Mouse (Mus musculus) lung, embryonic 15.5 days (tissue): Measurements from ENCODE around the gene Creb3l1. TPM values are rescaled to one million over a fixed set of nuclear protein-coding genes. Genes with fewer than 3 reads are reported as not detected.
A peak's percentile ranks its signal among the peaks of the same experiment; 100 is the strongest.

Experiments used
- ATAC-seq: fragments of 200-750 bp; cut with Nextera tagmentation; 2 replicates; pipeline ENCODE4 v1.8.0; 2017; ENCODE audit warnings: moderate number of reproducible peaks, borderline replicate concordance; ENCODE audit not compliant: low FRiP score, low TSS enrichment; ENCODE audit errors: extremely low read depth
- H3K27ac ChIP-seq: fragments of 300-500 bp; sonication (generic); 2 replicates; pipeline ENCODE4 v1.5.1; 2015; ENCODE audit warnings: moderate library complexity, mild to moderate bottlenecking, inconsistent platforms
- H3K27me3 ChIP-seq: fragments of 300-500 bp; sonication (generic); 2 replicates; pipeline ENCODE4 v1.6.1; 2015; ENCODE audit warnings: inconsistent platforms
- H3K36me3 ChIP-seq: fragments of 300-500 bp; sonication (generic); 2 replicates; pipeline ENCODE4 v1.6.1; 2015; ENCODE audit warnings: inconsistent platforms
- H3K4me1 ChIP-seq: fragments of 300-500 bp; sonication (generic); 2 replicates; pipeline ENCODE4 v1.6.1; 2015; ENCODE audit warnings: inconsistent platforms
- H3K4me2 ChIP-seq: fragments of 300-500 bp; sonication (generic); 2 replicates; pipeline ENCODE4 v1.6.1; 2015; ENCODE audit warnings: inconsistent platforms, mild to moderate bottlenecking, moderate library complexity
- H3K4me3 ChIP-seq: fragments of 300-500 bp; sonication (generic); 2 replicates; pipeline ENCODE4 v1.5.1; 2015; ENCODE audit warnings: mild to moderate bottlenecking, inconsistent platforms
- H3K9ac ChIP-seq: fragments of 300-500 bp; sonication (generic); 2 replicates; pipeline ENCODE4 v1.6.1; 2015; ENCODE audit warnings: inconsistent platforms
- H3K9me3 ChIP-seq: fragments of 300-500 bp; sonication (generic); 2 replicates; pipeline ENCODE4 v1.6.1; 2016; ENCODE audit warnings: inconsistent platforms
- WGBS: fragments of 180-500 bp; shearing (Covaris S2); methylation state at CpG from one replicate; pipeline ENCODE4 v1.1.7; 2015; 5-methylcytosine and 5-hydroxymethylcytosine counted together
- polyA plus RNA-seq: library from polyadenylated mRNA; unstranded; fragments of >200 nt; fragmentation: Nextera tagmentation; extraction: Ambion mirVana; gene quantifications from 2 replicates; pipeline ENCODE4 v1.2.1, GENCODE M21; 2015

Creb3l1 gene
- polyA plus RNA-seq, 1 experiment from 2014 or later: 11.5 TPM

DNA sequence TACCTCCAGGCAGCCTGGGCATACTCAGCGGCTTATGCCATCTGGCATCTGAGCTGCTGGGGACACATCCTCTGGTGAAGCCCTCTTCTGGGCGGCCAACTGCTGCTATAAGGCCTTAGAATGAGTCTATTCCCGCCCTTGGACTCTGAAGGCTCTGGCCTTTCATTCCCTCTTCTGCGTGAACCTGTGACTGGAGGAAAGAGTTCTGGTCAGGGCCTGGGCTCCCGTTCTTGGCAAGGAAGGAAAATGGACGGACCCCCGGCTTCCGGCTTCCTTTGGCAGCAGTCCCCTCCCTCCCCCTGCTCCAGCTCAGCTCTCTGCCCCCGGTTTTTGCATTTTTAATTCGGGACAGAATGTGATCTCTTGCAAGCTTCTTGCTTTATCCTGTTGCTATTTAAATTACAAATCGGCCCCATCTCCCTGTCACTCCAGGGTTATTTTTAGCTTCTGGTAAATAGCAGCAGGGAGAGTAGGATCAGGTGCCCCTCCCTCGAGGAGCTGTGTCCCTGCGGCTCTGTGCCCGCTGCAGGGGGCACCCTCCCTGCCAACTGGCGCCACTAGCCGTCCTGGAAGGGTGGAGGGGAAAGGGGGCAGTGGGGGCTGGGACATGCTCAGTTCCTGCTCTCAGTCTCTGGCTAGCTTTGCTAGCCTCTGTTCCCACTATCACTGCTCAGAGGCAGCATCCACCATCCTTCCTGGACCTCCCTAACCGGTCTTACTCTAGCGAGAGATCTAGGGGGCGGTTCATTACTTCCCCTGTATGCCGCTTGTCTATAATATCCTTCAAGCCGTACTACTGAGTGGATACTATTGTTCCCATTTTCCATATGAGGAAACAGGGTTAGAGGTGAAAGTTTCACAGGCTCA is 52.8 kb downstream of the Creb3l1 start:
- peaks cover 37% of the 10 kb centered on the region for H3K4me1 ChIP-seq
- 19% methylated on average over 20 of the region's 21 CpGs for WGBS
- no peaks in the 10 kb centered on the region for H3K9me3 ChIP-seq
- H3K27me3 ChIP-seq: peaks cover 27% of the 10 kb centered on the region
- peak overlapping the region; percentile 45 for H3K4me2 ChIP-seq
- peak; percentile 41 for ATAC-seq
- H3K4me3 ChIP-seq: no peak overlapping the region
- peak overlapping the region; percentile 5; the same call in 1 of the 2 replicates for H3K9ac ChIP-seq
- no peaks in the 10 kb centered on the region for H3K36me3 ChIP-seq
- peak overlapping the region; percentile 91 for H3K27ac ChIP-seq

DNA sequence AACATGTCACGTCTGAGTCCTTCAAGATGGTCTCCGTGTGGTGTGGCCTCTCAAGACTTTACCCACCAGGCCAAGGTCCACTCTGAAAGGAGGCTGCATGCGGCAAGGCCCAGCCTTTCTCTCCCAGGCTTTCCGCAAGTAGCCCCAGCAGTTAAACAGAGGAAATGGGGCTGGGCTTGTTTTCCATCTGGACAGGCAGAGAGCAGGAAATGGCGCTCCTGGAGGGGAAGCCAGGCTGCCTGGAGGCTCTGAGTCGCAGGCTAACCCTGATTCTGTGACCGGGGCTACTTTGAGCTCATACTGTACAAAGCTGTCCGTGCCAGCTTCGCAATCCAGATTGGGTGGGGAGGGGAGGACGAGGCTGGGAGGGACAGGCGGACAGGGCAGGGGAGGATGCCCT is 56.3 kb downstream of the Creb3l1 start:
- no peak for ATAC-seq
- Histone ChIP-seq H3K27ac (peak overlapping the region; percentile 78), H3K27me3 (no peaks in the 10 kb centered on the region), H3K4me1 (peaks cover 40% of the 10 kb centered on the region), H3K9me3 (no peaks in the 10 kb centered on the region), H3K36me3 (no peaks in the 10 kb centered on the region), H3K4me2 (no peak overlapping the region), H3K4me3 (no peak overlapping the region), H3K9ac (no peak overlapping the region)
- WGBS: 47% methylated on average over 11 of the region's 11 CpGs

DNA sequence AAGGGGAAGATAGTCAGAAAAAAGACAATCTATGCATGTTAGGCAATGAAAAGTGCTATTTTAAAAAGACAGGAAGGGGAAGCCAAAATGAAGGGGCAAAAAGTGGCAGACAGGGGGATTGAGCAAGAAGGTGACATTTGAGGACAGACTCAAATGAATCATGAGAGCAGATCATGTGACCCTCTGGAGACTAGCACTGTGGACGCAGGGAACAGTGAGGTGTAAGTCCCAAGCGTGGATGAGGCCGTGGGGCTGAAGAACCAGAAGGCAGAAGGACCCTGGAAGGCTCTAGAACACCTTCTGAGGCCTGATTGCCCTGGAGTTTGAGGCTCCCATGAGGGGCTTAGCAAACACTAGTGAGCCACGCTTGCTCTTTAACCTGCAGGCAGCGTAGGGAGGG is 57.9 kb downstream of the Creb3l1 start:
- H3K4me1 ChIP-seq: peaks cover 42% of the 10 kb centered on the region
- H3K4me3 ChIP-seq: no peak overlapping the region
- no peak overlapping the region; the same call in 1 of the 2 replicates for H3K27ac ChIP-seq
- H3K9me3 ChIP-seq: no peaks in the 10 kb centered on the region
- no peaks in the 10 kb centered on the region for H3K27me3 ChIP-seq
- ATAC-seq: no peak
- no peaks in the 10 kb centered on the region for H3K36me3 ChIP-seq
- no peak overlapping the region for H3K4me2 ChIP-seq
- WGBS: 78% methylated on average over 5 of the region's 5 CpGs
- no peak overlapping the region for H3K9ac ChIP-seq

DNA sequence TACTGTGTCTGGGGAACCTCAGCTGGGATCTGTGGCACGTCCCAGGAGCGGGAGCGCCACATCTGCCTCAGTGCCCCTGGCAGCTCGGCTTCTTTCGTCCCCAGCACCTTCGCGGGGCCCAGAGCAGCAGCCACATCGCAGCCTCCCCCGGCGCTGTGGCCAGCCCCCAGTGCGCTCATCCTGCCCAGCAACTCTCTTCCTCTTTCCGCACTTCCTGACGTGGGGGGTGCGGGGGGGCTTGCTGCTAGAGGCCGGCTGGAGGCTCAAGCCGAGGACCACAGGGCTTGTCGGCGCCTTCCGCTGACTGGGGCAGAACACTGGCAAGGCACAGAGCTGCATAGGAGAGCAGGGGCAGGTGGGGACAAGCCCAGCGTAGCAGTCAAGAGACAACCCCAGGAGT is 58.9 kb downstream of the Creb3l1 start:
- peak overlapping the region; percentile 56 for H3K27ac ChIP-seq
- no peaks in the 10 kb centered on the region for H3K36me3 ChIP-seq
- peak overlapping the region; percentile 91 for H3K4me2 ChIP-seq
- H3K9ac ChIP-seq: peak overlapping the region; percentile 33
- peak overlapping the region; percentile 94 for H3K4me3 ChIP-seq
- 6% methylated on average over 19 of the region's 20 CpGs for WGBS
- peaks cover 35% of the 10 kb centered on the region for H3K4me1 ChIP-seq
- no peak for ATAC-seq
- H3K27me3 ChIP-seq: no peaks in the 10 kb centered on the region
- H3K9me3 ChIP-seq: no peaks in the 10 kb centered on the region

DNA sequence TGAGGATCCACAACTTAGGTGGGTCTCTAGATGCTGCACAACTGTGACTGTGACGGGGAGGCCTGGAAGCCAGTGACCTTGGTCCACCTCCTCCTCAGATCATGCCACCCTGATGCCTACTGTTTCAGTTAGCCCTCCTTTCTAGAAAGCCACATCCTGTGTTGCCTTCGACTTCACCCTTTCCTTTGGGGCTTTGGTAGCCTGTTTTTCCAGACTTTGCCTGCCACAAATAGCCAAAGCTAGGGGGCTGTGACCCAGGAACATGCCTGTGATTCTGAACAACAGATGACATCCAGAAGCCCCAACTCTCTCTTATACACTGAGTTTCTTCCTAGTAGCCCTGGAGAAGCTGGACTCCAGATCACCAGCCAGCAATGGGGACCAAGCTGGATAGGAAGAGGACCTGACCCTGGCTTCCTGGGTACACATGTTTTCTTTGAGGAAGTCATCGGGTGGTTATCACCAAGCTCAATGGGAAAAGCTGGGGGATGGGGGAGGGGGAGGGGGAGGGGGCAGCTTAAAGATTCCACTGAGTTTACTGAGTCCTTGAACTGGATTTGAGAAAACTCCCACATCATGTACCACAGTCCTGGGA is 59.6 kb downstream of the Creb3l1 start:
- Histone ChIP-seq H3K27ac (peak overlapping the region; percentile 56), H3K4me1 (peaks cover 42% of the 10 kb centered on the region), H3K9ac (no peak overlapping the region), H3K27me3 (no peaks in the 10 kb centered on the region), H3K9me3 (no peaks in the 10 kb centered on the region), H3K4me3 (peak overlapping the region; percentile 94), H3K4me2 (peak overlapping the region; percentile 91), H3K36me3 (0 out of 2 replicates have a peak, but pooled peaks cover 4% of the 10 kb centered on the region)
- ATAC-seq: no peak
- 62% methylated on average over 3 of the region's 3 CpGs for WGBS

DNA sequence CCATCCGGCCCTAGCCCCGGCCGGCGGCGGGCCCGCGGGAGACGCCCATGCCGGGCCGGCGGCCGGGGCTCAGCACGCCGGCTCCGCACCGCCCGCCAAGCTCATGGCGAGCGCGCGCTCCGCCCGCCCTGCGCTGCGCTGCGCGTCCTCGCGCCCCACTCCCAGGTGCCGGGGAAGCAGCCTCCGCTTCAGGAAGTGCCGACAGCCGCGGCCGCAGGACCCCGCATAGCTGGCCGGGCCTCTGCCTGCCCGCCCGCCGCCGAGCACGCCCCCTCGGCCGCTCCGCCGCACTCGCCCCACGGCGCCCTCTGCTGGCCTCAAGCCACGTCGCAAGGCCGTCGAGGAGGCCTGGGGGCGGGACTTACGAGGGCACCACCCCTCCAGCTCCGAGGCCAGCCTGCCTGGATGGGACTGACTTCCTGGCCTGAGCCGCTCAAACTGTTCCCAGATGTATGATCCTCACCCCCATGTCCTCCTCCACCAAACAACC is 60.8 kb downstream of the Creb3l1 start:
- Histone ChIP-seq H3K4me1 (peaks cover 53% of the 10 kb centered on the region), H3K36me3 (0 out of 2 replicates have a peak, but pooled peaks cover 4% of the 10 kb centered on the region), H3K4me3 (peak overlapping the region; percentile 94), H3K9me3 (no peaks in the 10 kb centered on the region), H3K9ac (peak overlapping the region; percentile 85), H3K27me3 (no peaks in the 10 kb centered on the region), H3K4me2 (peak overlapping the region; percentile 91), H3K27ac (peak overlapping the region; percentile 87)
- WGBS: 0% methylated on average over 33 of the region's 57 CpGs
- peak; percentile 95 for ATAC-seq

DNA sequence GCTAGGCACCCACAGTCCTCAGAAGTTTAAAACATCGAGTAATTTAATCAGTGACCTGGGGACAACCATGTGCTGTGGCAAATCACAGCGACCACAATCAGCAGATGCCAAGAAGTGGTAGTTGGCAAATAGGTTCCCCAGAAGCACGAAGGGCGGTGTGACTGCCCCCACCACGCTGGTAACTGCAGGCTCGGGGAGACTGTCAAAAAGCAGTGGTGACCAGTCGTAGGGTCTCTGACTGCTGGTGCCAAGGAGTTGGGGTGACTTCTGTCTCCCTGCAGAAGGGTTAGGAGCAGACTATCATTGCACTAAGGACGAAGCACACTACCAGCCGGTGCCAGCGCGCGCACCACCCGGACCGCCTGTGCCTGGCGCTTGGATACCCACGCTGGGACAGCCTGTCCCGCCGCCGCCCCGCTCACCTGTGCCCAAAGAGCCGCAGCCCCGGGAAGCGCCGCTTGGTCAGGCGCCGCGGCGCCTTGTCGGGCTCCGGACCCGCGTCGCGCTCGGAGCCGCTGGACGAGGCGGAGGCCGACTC is 61.4 kb downstream of the Creb3l1 start:
- Histone ChIP-seq H3K27ac (peak overlapping the region; percentile 87), H3K9ac (peak overlapping the region; percentile 85), H3K4me2 (peak overlapping the region; percentile 91), H3K4me1 (peaks cover 57% of the 10 kb centered on the region), H3K36me3 (0 out of 2 replicates have a peak, but pooled peaks cover 4% of the 10 kb centered on the region), H3K4me3 (peak overlapping the region; percentile 94), H3K27me3 (no peaks in the 10 kb centered on the region), H3K9me3 (no peaks in the 10 kb centered on the region)
- WGBS: under 1% methylated on average over 39 of the region's 39 CpGs
- ATAC-seq: no peak; the same call in 1 of the 2 replicates

DNA sequence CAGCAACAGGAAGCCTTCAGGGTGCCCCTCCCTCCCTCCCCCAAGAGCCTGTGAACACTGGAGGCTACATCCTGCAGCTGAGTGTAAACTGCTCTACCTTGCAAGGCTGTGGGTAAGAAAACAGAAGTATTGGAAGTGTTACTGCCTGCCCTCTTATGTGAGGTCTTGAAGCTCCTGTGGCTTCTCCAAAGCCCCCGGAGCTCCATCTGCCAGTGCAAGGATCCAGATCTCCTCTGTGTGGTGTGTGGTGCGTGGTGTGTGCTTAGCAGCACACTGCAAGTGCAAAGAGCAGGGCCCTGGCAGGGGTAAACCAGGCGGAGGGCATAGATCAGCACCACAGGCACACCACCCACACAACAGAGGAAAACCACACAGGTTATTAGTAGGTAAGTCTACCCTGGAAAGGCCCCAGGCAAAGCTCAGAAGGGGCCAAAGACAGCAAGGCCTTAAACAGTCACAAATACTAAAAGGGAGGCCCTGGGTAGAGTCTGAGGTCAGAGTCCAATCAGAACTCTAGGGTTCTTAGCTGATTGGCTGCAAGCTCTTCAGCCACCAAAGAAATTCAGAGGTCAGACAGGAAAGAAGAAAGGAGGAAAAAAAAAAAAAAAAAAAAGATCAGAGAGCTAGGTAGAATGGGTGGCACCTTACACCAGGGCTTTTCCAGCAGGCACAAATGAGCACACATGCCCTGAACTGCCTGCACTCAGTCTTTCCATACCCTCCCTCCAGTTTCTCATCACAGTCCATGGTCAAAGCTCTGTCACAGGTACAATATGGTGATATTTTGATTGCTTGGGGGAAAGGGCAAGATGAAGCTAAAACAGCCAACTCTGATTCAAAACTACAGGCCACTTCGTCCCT is 62.2 kb downstream of the Creb3l1 start:
- ATAC-seq: no peak
- Histone ChIP-seq H3K9ac (peak overlapping the region; percentile 85), H3K4me1 (peaks cover 65% of the 10 kb centered on the region), H3K27me3 (no peaks in the 10 kb centered on the region), H3K4me2 (peak overlapping the region; percentile 91), H3K9me3 (no peaks in the 10 kb centered on the region), H3K4me3 (peak overlapping the region; percentile 94), H3K36me3 (0 out of 2 replicates have a peak, but pooled peaks cover 4% of the 10 kb centered on the region), H3K27ac (peak overlapping the region; percentile 49; the same call in 1 of the 2 replicates)
- WGBS: 44% methylated on average over 4 of the region's 4 CpGs

DNA sequence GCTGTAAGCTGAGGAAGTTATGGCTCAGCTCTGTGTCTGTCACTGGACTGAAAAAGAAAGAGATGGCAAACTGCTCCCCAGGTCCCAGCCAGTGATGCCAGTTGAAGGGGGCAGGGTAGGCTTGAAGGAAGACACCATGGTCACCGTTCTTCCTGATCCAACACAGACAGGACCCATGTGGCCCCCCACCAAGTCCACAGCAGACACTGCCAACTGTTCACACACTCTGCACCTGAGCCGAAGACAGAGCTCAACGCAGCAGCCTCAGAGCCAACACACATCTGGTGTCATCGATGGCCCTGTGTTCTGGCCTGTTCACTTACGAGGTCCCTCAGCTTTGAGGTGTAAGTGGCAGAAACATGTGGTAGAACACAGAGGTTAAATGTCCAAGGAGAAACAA is 63.8 kb downstream of the Creb3l1 start:
- ATAC-seq: no peak
- Histone ChIP-seq H3K27me3 (no peaks in the 10 kb centered on the region), H3K4me2 (no peak overlapping the region), H3K27ac (no peak overlapping the region), H3K36me3 (0 out of 2 replicates have a peak, but pooled peaks cover 4% of the 10 kb centered on the region), H3K4me3 (no peak overlapping the region), H3K9ac (no peak overlapping the region), H3K4me1 (peaks cover 72% of the 10 kb centered on the region), H3K9me3 (no peaks in the 10 kb centered on the region)
- WGBS: 90% methylated on average over 5 of the region's 5 CpGs

DNA sequence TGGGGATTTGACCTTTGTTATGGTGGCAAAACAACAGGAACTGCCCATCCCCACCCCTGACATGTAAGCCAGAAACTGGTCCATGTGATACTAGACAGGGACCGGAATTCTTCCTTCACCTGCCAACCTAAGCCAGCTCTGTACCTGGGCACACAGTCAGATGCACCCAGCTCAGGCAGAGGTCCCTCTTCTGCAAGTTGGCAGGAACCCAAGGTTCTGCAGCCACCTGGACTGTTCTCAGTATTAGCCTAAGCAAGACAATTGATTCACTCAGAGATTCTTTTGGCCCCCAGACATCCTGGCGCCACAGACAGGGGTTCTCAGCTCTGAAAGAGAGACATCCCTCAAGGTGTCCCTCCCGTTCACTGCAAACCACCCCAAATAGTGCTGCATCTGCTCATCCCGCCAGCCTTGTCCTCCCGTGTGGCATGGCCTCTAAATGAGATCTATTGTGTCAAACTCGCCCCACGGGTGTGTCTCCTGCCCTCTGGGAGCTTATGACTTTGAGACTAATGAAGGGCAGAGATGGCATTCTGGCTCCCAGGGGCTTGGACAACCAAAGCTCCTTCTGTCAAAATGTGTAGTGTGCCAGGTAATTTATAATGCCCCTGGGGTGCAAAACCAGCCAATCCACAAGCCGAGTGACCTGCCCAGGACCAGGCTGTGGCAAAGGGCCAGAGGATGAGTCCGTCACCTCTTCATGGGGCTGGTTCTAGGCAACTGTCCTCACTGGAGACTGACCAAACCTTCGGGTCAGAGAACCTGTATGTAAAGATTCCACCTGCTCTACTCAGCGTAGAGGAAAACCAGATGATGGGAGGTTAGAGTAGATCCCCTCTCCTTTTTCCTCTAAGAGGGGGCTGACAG is 64.5 kb downstream of the Creb3l1 start:
- ATAC-seq: no peak
- H3K9ac ChIP-seq: no peak overlapping the region
- no peak overlapping the region for H3K27ac ChIP-seq
- H3K9me3 ChIP-seq: no peaks in the 10 kb centered on the region
- no peak overlapping the region for H3K4me2 ChIP-seq
- 0 out of 2 replicates have a peak, but pooled peaks cover 4% of the 10 kb centered on the region for H3K36me3 ChIP-seq
- peaks cover 76% of the 10 kb centered on the region for H3K4me1 ChIP-seq
- 71% methylated on average over 11 of the region's 11 CpGs for WGBS
- H3K27me3 ChIP-seq: no peaks in the 10 kb centered on the region
- H3K4me3 ChIP-seq: no peak overlapping the region
